Mouse (Mus musculus): ENCODE measurements around the gene Rps6ka5. TPM values are rescaled to one million over a fixed set of nuclear protein-coding genes. Genes with fewer than 3 reads are reported as not detected.

Rps6ka5 gene
- polyA plus RNA-seq (2012; rRNA removed) (0.80 and 1.4 TPM in 2 replicates), polyA plus RNA-seq (2014; fragmentation: Nextera tagmentation; extraction: Ambion mirVana) (0.81 and 1.2 TPM in 2 replicates)

- H3K36me3 ChIP-seq (replicated peaks; ENCODE audit: control insufficient read depth, insufficient read depth, low read depth), result no peaks in the 10 kb centered on the region
- H3K4me1 ChIP-seq (replicated peaks; ENCODE audit: control insufficient read depth in 2 of 2, insufficient read depth in 2 of 2, low read length in 1 of 2), result peaks cover 8 to 10% of the 10 kb centered on the region in 2 experiments
- ATAC-seq (ENCODE audit: insufficient read depth) (no peak), DNase-seq (ENCODE audit: low read depth in 3 of 3, low spot score in 3 of 3) (no peak)
- no peaks in the 10 kb centered on the region for H3K27me3 ChIP-seq (ENCODE audit: control insufficient read depth, insufficient read depth, low read length)
- TF ChIP-seq CTCF (IDR thresholded peaks at IDR 0.05; ENCODE audit: low read depth) (no peak), EP300 (IDR thresholded peaks at IDR 0.05; ENCODE audit: low read depth) (no peak)
- H3K4me2 ChIP-seq (ENCODE audit: low read depth), result peak within 1 kb of the TSS; percentile 71
- H3K4me3 ChIP-seq (ENCODE audit: insufficient read depth in 1 of 2, low read depth in 2 of 2, low read length in 2 of 2), result no peak within 1 kb of the TSS; a peak in 1 of 4 replicates
- H3K27ac ChIP-seq, result no peak within 1 kb of the TSS
- 68% methylated on average over 4 of the region's 4 CpGs for WGBS (ENCODE audit: insufficient replicate concordance)
- H3K9me3 ChIP-seq (ENCODE audit: control insufficient read depth, low read length), result no peaks in the 10 kb centered on the region
- H3K9ac ChIP-seq (replicated peaks), result no peak within 1 kb of the TSS
These were observed at the start of gene Rps6ka5 for GRCm38 (mm10) chr12:100726651-100727050. Gene Rps6ka5 (minus strand): TSS chr12:100726983.

- H3K9ac ChIP-seq (replicated peaks), result no peak overlapping the region
- WGBS (ENCODE audit: insufficient replicate concordance), result 37% methylated on average over 8 of the region's 8 CpGs
- H3K9me3 ChIP-seq (ENCODE audit: control insufficient read depth, low read length), result no peaks in the 10 kb centered on the region
- H3K27me3 ChIP-seq (ENCODE audit: control insufficient read depth, insufficient read depth, low read length), result no peaks in the 10 kb centered on the region
- H3K4me3 ChIP-seq (ENCODE audit: insufficient read depth in 1 of 2, low read depth in 2 of 2, low read length in 2 of 2), result no peak overlapping the region
- peaks cover 0 to 2% of the 10 kb centered on the region in 2 experiments; a peak in 2 of 4 replicates for H3K4me1 ChIP-seq (replicated peaks; ENCODE audit: control insufficient read depth in 2 of 2, insufficient read depth in 2 of 2, low read length in 1 of 2)
- ATAC-seq (ENCODE audit: insufficient read depth) (no peak), DNase-seq (ENCODE audit: low read depth in 3 of 3, low spot score in 3 of 3) (peak in 1 of 3 experiments; percentile 24)
- no peak overlapping the region for H3K4me2 ChIP-seq (ENCODE audit: low read depth)
- TF ChIP-seq CTCF (IDR thresholded peaks at IDR 0.05; ENCODE audit: low read depth) (no peak), EP300 (IDR thresholded peaks at IDR 0.05; ENCODE audit: low read depth) (no peak)
- H3K36me3 ChIP-seq (replicated peaks; ENCODE audit: control insufficient read depth, insufficient read depth, low read depth), result no peaks in the 10 kb centered on the region
- no peak overlapping the region for H3K27ac ChIP-seq
These were observed 49.3 kb upstream of the Rps6ka5 start for GRCm38 (mm10) chr12:100775911-100776581.

- no peak overlapping the region for H3K4me2 ChIP-seq (ENCODE audit: low read depth)
- DNase-seq (ENCODE audit: low read depth in 3 of 3, low spot score in 3 of 3) (no peak), ATAC-seq (ENCODE audit: insufficient read depth) (no peak)
- TF ChIP-seq CTCF (IDR thresholded peaks at IDR 0.05; ENCODE audit: low read depth) (no peak), EP300 (IDR thresholded peaks at IDR 0.05; ENCODE audit: low read depth) (no peak)
- H3K9ac ChIP-seq (replicated peaks), result no peak overlapping the region
- no peaks in the 10 kb centered on the region for H3K27me3 ChIP-seq (ENCODE audit: control insufficient read depth, insufficient read depth, low read length)
- no peak overlapping the region for H3K27ac ChIP-seq
- H3K36me3 ChIP-seq (replicated peaks; ENCODE audit: control insufficient read depth, insufficient read depth, low read depth), result no peaks in the 10 kb centered on the region
- H3K4me1 ChIP-seq (replicated peaks; ENCODE audit: control insufficient read depth in 2 of 2, insufficient read depth in 2 of 2, low read length in 1 of 2), result peaks cover 0 to 2% of the 10 kb centered on the region in 2 experiments; a peak in 2 of 4 replicates
- no peaks in the 10 kb centered on the region for H3K9me3 ChIP-seq (ENCODE audit: control insufficient read depth, low read length)
- H3K4me3 ChIP-seq (ENCODE audit: insufficient read depth in 1 of 2, low read depth in 2 of 2, low read length in 2 of 2), result no peak overlapping the region
These were observed 48.5 kb upstream of the Rps6ka5 start for GRCm38 (mm10) chr12:100775291-100775690.

- DNase-seq (ENCODE audit: low read depth in 3 of 3, low spot score in 3 of 3) (no peak), ATAC-seq (ENCODE audit: insufficient read depth) (no peak)
- WGBS (ENCODE audit: insufficient replicate concordance), result 62% methylated on average over 7 of the region's 7 CpGs
- Histone ChIP-seq H3K4me1 (replicated peaks; ENCODE audit: control insufficient read depth in 2 of 2, insufficient read depth in 2 of 2, low read length in 1 of 2) (no peaks in the 10 kb centered on the region; a peak in 2 of 4 replicates), H3K27me3 (ENCODE audit: control insufficient read depth, insufficient read depth, low read length) (no peaks in the 10 kb centered on the region), H3K4me2 (ENCODE audit: low read depth) (no peak overlapping the region), H3K27ac (no peak overlapping the region), H3K9ac (replicated peaks) (no peak overlapping the region), H3K9me3 (ENCODE audit: control insufficient read depth, low read length) (no peaks in the 10 kb centered on the region), H3K4me3 (ENCODE audit: insufficient read depth in 1 of 2, low read depth in 2 of 2, low read length in 2 of 2) (no peak overlapping the region), H3K36me3 (replicated peaks; ENCODE audit: control insufficient read depth, insufficient read depth, low read depth) (no peaks in the 10 kb centered on the region)
- TF ChIP-seq EP300 (IDR thresholded peaks at IDR 0.05; ENCODE audit: low read depth), result no peak
- no peak for TF ChIP-seq CTCF (IDR thresholded peaks at IDR 0.05; ENCODE audit: low read depth)
These were observed 48.0 kb upstream of the Rps6ka5 start for GRCm38 (mm10) chr12:100774756-100775155.

GRCm38 (mm10) chr12:100772230-100772984 is 45.6 kb upstream of the Rps6ka5 start:
- 23% methylated on average over 7 of the region's 7 CpGs for WGBS (ENCODE audit: insufficient replicate concordance)
- H3K4me2 ChIP-seq (ENCODE audit: low read depth), result no peak overlapping the region
- no peaks in the 10 kb centered on the region for H3K27me3 ChIP-seq (ENCODE audit: control insufficient read depth, insufficient read depth, low read length)
- no peak overlapping the region for H3K9ac ChIP-seq (replicated peaks)
- TF ChIP-seq EP300 (IDR thresholded peaks at IDR 0.05; ENCODE audit: low read depth), result no peak
- peak; percentile 54 for TF ChIP-seq CTCF (IDR thresholded peaks at IDR 0.05; ENCODE audit: low read depth)
- no peak overlapping the region for H3K27ac ChIP-seq
- no peaks in the 10 kb centered on the region for H3K9me3 ChIP-seq (ENCODE audit: control insufficient read depth, low read length)
- no peaks in the 10 kb centered on the region for H3K36me3 ChIP-seq (replicated peaks; ENCODE audit: control insufficient read depth, insufficient read depth, low read depth)
- DNase-seq (ENCODE audit: low read depth in 3 of 3, low spot score in 3 of 3) (no peak), ATAC-seq (ENCODE audit: insufficient read depth) (no peak)
- H3K4me1 ChIP-seq (replicated peaks; ENCODE audit: control insufficient read depth in 2 of 2, insufficient read depth in 2 of 2, low read length in 1 of 2), result no peaks in the 10 kb centered on the region
- no peak overlapping the region for H3K4me3 ChIP-seq (ENCODE audit: insufficient read depth in 1 of 2, low read depth in 2 of 2, low read length in 2 of 2)
